Mouse (Mus musculus) gastrocnemius, postnatal 14 days (tissue): ENCODE measurements at regions not wholly inside any gene's neighbourhood (a gene's known extent, or its start where the extent isn't known, plus 50 kb on each side); places are given as distances from the start of the nearest gene placed in this dataset.

Experiments
- DNase-seq: peaks from one replicate; pipeline ENCODE4 v3.0.0; 2021; ENCODE audit warnings: mixed read lengths
- intact Hi-C: fragments of 180-260 bp; cut with DNase I; formaldehyde crosslinking; loops from one replicate; pipeline ENCODE4 v1.15.1; 2025; ENCODE audit warnings: low total_unique reads

- DNase-seq: no peak
- intact Hi-C loops: no loop called here
These were observed 54.8 kb upstream of the Tet2 start for GRCm38 (mm10) chr3:133599731-133600130.

- intact Hi-C loops: no loop called here
- peak; percentile 75 for DNase-seq
These were observed 55.7 kb upstream of the Tet2 start for GRCm38 (mm10) chr3:133600447-133601220.

- intact Hi-C loops: no loop called here
- no peak for DNase-seq
These were observed 60.5 kb upstream of the Tet2 start for GRCm38 (mm10) chr3:133605460-133605859.

DNA sequence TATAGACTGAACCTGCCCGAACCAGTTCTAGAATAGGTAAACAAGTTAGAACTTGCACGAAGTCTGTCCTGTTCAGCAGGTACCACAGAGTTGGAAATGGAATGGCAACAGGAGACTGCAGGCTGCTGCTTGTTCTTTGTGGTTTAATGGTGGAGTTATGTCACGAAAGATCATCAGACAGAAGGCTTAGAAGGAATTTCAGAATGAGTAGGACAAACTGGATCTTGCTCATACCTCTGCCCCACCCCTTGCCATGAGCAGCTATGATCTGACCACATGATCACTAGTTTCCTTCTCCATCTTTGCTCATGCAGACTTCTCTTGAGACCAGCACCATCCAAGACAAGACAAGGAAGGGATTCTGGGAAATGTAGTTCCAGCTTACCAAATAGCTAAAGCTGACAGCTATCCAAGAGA is 63.9 kb upstream of the Tet2 start:
- intact Hi-C loops: no loop called here

GRCm38 (mm10) chr3:133613836-133614711 is 69.1 kb upstream of the Tet2 start:
- intact Hi-C loops: no loop called here
- DNase-seq: no peak

More for the DNA sequence above, 63.9 kb upstream of the Tet2 start:
- no peak for DNase-seq

DNA sequence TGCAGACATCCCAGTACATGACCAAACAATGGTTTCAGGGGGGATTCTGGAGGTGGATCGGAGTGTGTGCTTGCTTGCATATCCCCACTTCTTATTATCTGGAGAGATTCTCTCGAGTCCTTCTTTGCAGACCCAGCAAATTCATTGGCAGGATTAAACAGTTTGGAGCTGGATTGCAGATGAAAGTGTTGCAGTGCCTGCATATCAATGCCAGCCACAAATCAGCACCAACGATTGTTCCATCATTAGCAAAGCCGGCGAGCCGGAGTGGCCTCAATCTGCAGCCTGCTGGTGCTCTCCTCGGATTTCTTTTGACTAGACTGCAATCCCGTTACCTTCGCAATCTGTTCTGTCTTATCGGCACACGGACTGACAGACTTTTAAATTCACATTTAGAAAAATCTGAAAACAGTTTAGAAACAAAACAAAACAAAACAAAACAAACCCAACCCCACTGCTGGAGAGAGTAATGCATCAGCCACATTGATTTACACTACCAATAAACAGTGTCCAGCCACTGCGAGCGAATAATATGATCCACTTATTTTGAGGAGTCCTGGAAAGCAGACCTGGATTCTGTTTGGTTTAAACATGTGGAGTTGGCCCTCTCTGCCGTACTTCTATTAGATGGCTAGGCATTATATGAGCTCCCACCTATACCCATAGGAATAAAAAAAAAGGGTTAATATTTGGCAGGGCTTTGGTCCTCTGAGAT is 69.9 kb upstream of the Tet2 start:
- intact Hi-C loops: no loop called here
- no peak for DNase-seq

DNA sequence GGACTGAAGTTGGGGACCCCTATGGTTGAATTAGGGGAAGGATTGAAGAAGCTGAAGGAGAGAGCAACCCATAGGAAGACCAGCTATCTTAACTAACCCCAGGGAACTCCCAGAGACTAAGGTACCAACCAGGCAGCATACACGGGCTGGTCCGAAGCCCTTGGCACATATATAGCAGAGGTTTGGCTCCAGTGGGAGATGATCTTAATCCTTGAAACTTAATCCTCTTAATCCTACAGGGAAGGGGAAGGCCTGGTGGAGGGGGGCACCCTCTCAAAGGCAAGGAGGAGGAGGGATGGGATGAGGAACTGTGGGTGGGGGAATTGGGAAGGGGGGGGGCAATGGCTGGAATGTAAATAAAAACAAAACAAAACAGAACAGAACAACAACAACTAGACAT is 72.1 kb upstream of the Tet2 start:
- DNase-seq: no peak
- intact Hi-C loops: no loop called here

GRCm38 (mm10) chr3:133618491-133618890 is 73.6 kb upstream of the Tet2 start:
- intact Hi-C loops: no loop called here
- DNase-seq: no peak

DNA sequence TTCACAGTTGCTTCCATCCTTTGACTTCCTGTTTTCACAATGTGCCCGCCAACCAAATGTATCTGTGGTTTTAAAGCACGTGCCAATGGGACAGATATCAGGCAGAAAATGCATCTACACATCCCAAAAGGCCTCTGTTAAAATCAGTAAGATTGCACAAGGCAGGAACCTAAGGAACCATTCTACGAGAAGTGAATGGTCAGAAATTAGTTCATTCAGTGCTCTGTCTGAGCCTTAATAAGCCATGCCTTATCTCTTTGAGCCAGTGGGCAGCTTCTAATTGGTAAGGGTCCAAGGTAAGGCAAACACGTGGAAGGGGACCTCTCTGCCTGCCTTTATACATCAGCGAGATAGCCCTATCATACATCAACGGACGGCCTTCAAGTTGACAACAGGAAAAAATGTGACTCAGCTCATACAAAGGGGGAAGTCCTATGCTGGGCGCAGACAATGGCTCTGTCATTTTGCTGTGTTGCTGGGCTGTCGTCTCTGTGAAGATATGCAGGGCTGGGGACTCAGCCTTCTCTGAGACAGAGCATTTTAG is 78.3 kb upstream of the Tet2 start:
- DNase-seq: no peak
- intact Hi-C loops: no loop called here

GRCm38 (mm10) chr3:133624079-133624875 is 79.3 kb upstream of the Tet2 start:
- intact Hi-C loops: no loop called here

DNA sequence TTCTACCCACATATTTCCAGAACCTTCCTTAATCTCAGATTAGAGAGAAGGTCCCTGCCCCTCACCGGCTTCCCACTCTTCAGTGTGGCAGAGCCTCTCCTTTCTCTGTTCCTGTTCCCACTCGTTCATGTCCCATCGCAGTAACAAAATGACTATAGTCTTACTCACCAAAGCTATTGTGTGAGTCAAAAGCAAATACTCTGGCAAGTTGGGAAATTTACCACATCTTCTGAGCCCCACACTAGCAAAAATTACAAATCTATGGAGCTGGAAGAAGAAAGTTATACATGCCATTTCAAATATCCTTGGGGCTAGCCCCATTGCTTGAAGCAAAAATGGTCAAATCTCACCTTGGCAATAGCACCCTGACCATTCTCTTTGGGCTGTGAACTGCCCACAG is 80.1 kb upstream of the Tet2 start:
- DNase-seq: no peak
- intact Hi-C loops: no loop called here

More at GRCm38 (mm10) chr3:133624079-133624875, 79.3 kb upstream of the Tet2 start:
- DNase-seq: no peak

- intact Hi-C loops: no loop called here
- DNase-seq: no peak
These were observed 81.5 kb upstream of the Tet2 start for GRCm38 (mm10) chr3:133626442-133626841.

- intact Hi-C loops: no loop called here
- no peak for DNase-seq
These were observed 82.3 kb upstream of the Tet2 start for GRCm38 (mm10) chr3:133627116-133627844.

DNA sequence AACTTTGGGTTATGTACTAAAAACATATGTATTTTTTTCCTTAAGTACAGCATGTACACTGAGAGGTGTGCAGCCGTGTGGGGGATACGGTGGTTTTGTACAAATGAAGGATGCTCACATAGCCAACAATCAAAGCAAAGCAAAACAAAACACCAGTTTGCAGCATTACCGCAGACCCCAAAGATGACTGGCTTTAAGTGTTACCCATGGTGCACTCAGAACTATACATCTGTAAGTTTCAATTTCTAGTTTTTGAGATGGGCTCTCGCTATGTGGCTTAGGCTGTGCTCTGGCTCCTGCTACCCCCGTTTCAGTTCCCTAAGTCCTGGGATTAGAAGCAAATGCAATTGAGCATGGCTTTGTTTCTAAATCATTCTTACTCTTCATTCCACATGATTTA is 89.4 kb upstream of the Tet2 start:
- no peak for DNase-seq
- intact Hi-C loops: no loop called here

GRCm38 (mm10) chr3:133645604-133646003 is 100.7 kb upstream of the Tet2 start:
- DNase-seq: no peak
- intact Hi-C loops: no loop called here

DNA sequence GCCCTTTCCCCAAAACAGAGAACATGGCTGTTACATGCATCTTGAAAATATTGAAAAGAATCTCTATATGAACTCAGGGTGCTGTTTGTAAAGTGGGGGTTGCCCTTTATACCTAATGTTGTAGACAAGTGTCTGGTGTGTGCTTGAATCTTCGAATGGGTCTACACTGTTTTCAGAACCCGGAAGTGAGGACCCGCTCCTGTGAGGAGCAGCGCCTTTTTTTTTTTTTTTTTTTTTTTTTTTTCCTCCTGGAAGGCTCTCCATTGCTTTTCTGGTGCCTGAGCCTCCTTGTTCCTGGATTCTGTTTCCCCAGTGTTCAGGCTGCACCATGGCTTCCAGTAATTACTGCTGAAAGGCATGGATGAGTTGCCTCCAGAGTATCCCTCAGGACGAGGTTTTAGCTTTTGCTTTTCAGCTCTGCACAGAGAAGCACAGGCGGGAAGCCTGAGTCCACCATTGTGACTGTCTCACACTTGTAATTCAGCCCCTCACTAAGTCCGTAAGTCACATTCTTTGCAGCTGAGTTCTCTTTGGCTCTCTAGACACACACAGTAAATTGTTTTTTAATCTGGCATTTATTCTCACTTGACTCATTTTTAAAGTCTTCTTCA is 101.6 kb upstream of the Tet2 start:
- intact Hi-C loops: no loop called here
- DNase-seq: no peak

GRCm38 (mm10) chr3:133650025-133650424 is 105.1 kb upstream of the Tet2 start:
- intact Hi-C loops: no loop called here
- DNase-seq: no peak

- intact Hi-C loops: no loop called here
- DNase-seq: no peak
These were observed 107.1 kb upstream of the Tet2 start for GRCm38 (mm10) chr3:133651996-133652395.
